Comparison of ENCODE assay signal across 17 mouse cellular contexts in genomic region chr14:60916661-60917060, GRCm38 (mm10).
A peak's percentile ranks its signal among the peaks of the same experiment; 100 is the strongest.
DNase-seq lines count a peak whose midpoint lies in the region; ATAC-seq lines count a peak whose summit lies in the region.
"Had no signal": no experiment of that assay in that cellular context is flagged by ENCODE, and none has a peak within 500 bp of the region (broad histone marks: within the 10 kb centered on the region; RNA-seq: fewer than 3 reads in every experiment).

No protein-coding gene starts in this region.

- ATAC-seq in limb, embryonic 12.5 days (ENCODE audit: insufficient number of reproducible peaks, insufficient read depth, low FRiP score, low TSS enrichment, low read depth), result peak; percentile 15; the same call in 1 of the 2 replicates
- ATAC-seq in embryonic facial prominence, embryonic 11.5 days (replicated peaks; ENCODE audit: insufficient number of reproducible peaks, low FRiP score, low TSS enrichment, low read depth), result no peak
- ATAC-seq in limb, embryonic 15.5 days (ENCODE audit: insufficient number of reproducible peaks, low FRiP score, low TSS enrichment, low read depth), result no peak
- ATAC-seq in hindbrain, embryonic 14.5 days (ENCODE audit: low FRiP score), result no peak
- ATAC-seq: forebrain, embryonic 15.5 days had no signal

- no peak overlapping the region for H3K4me3 ChIP-seq in limb, embryonic 12.5 days (replicated peaks)
- no peak overlapping the region for H3K4me3 ChIP-seq in limb, embryonic 10.5 days
- no peak overlapping the region for H3K4me3 ChIP-seq in embryonic facial prominence, embryonic 11.5 days (ENCODE audit: low read depth, low read length)
- no peak overlapping the region for H3K4me3 ChIP-seq in limb, embryonic 15.5 days
- no peak overlapping the region for H3K4me3 ChIP-seq in hindbrain, embryonic 14.5 days (replicated peaks; ENCODE audit: low read length)
- H3K4me3 ChIP-seq: forebrain, embryonic 15.5 days; gastrocnemius, adult 2 months; heart, adult 2 months; hindbrain, embryonic 10.5 days; kidney, embryonic 15.5 days had no signal

- WGBS in limb, embryonic 12.5 days, result 60% methylated on average over 4 of the region's 4 CpGs
- 67% methylated on average over 4 of the region's 4 CpGs for WGBS in limb, embryonic 10.5 days
- 52% methylated on average over 4 of the region's 4 CpGs for WGBS in embryonic facial prominence, embryonic 11.5 days
- 24% methylated on average over 4 of the region's 4 CpGs for WGBS in limb, embryonic 15.5 days
- 63% methylated on average over 4 of the region's 4 CpGs for WGBS in hindbrain, embryonic 14.5 days

- no peaks in the 10 kb centered on the region for H3K36me3 ChIP-seq in limb, embryonic 12.5 days
- H3K36me3 ChIP-seq in limb, embryonic 10.5 days, result no peaks in the 10 kb centered on the region
- H3K36me3 ChIP-seq in embryonic facial prominence, embryonic 11.5 days (replicated peaks; ENCODE audit: control insufficient read depth, insufficient read depth, low read depth, low read length), result no peaks in the 10 kb centered on the region
- no peaks in the 10 kb centered on the region for H3K36me3 ChIP-seq in limb, embryonic 15.5 days
- no peaks in the 10 kb centered on the region for H3K36me3 ChIP-seq in hindbrain, embryonic 14.5 days (replicated peaks; ENCODE audit: control insufficient read depth, insufficient read depth)
- H3K36me3 ChIP-seq: forebrain, embryonic 15.5 days; hindbrain, embryonic 10.5 days; kidney, embryonic 15.5 days had no signal

- no peak overlapping the region for H3K9ac ChIP-seq in limb, embryonic 12.5 days (replicated peaks)
- no peak overlapping the region for H3K9ac ChIP-seq in embryonic facial prominence, embryonic 11.5 days (replicated peaks; ENCODE audit: low read length)
- H3K9ac ChIP-seq in limb, embryonic 15.5 days, result no peak overlapping the region
- no peak overlapping the region for H3K9ac ChIP-seq in hindbrain, embryonic 14.5 days
- H3K9ac ChIP-seq: forebrain, embryonic 15.5 days; kidney, embryonic 15.5 days had no signal

- no peak overlapping the region for H3K4me2 ChIP-seq in limb, embryonic 12.5 days
- no peak overlapping the region for H3K4me2 ChIP-seq in embryonic facial prominence, embryonic 11.5 days (ENCODE audit: low read depth, low read length)
- H3K4me2 ChIP-seq in limb, embryonic 15.5 days, result no peak overlapping the region
- H3K4me2 ChIP-seq in hindbrain, embryonic 14.5 days (replicated peaks), result no peak overlapping the region
- H3K4me2 ChIP-seq: forebrain, embryonic 15.5 days; kidney, embryonic 15.5 days had no signal

- no peak for DNase-seq in limb, embryonic 10.5 days (ENCODE audit: low spot score)
- DNase-seq in 416B (ENCODE audit: low read depth), result peak; percentile 56
- DNase-seq in embryonic facial prominence, embryonic 11.5 days (ENCODE audit: low spot score), result peak; percentile 30
- no peak for DNase-seq in left cerebral cortex, postnatal 4 days
- no peak for DNase-seq in hindbrain, embryonic 14.5 days (ENCODE audit: low spot score)
- DNase-seq: adrenal gland, postnatal 36 days; cerebellum, adult 9-10 months; gastrocnemius, adult 2 months; heart, adult 2 months; lung, adult 18-20 months; spleen, adult 18-20 months; thymus, postnatal 4 days had no signal

- H3K9me3 ChIP-seq in limb, embryonic 12.5 days, result peaks cover 5% of the 10 kb centered on the region
- H3K9me3 ChIP-seq in limb, embryonic 10.5 days (replicated peaks), result no peaks in the 10 kb centered on the region
- no peaks in the 10 kb centered on the region for H3K9me3 ChIP-seq in embryonic facial prominence, embryonic 11.5 days (replicated peaks; ENCODE audit: control insufficient read depth, low read length)
- H3K9me3 ChIP-seq in limb, embryonic 15.5 days, result no peaks in the 10 kb centered on the region
- no peaks in the 10 kb centered on the region for H3K9me3 ChIP-seq in hindbrain, embryonic 14.5 days (ENCODE audit: control insufficient read depth, low read length)
- H3K9me3 ChIP-seq: forebrain, embryonic 15.5 days; hindbrain, embryonic 10.5 days; kidney, embryonic 15.5 days had no signal

- intact Hi-C loops in left cerebral cortex, postnatal 4 days (cut with DNase I), result no loop called here

- H3K27ac ChIP-seq in limb, embryonic 12.5 days, result peak overlapping the region; percentile 75
- H3K27ac ChIP-seq in limb, embryonic 10.5 days, result no peak overlapping the region
- peak overlapping the region; percentile 49 for H3K27ac ChIP-seq in embryonic facial prominence, embryonic 11.5 days (replicated peaks; ENCODE audit: low read depth, low read length)
- peak overlapping the region; percentile 35; the same call in 1 of the 2 replicates for H3K27ac ChIP-seq in limb, embryonic 15.5 days
- H3K27ac ChIP-seq in hindbrain, embryonic 14.5 days, result no peak overlapping the region
- H3K27ac ChIP-seq: forebrain, embryonic 15.5 days; gastrocnemius, adult 2 months; heart, adult 2 months; kidney, embryonic 15.5 days had no signal

- H3K27me3 ChIP-seq in limb, embryonic 12.5 days, result no peaks in the 10 kb centered on the region
- H3K27me3 ChIP-seq in limb, embryonic 10.5 days (ENCODE audit: low read depth, poor library complexity, severe bottlenecking), result no peaks in the 10 kb centered on the region
- no peaks in the 10 kb centered on the region for H3K27me3 ChIP-seq in embryonic facial prominence, embryonic 11.5 days (ENCODE audit: control insufficient read depth, insufficient read depth, low read length)
- no peaks in the 10 kb centered on the region for H3K27me3 ChIP-seq in limb, embryonic 15.5 days
- H3K27me3 ChIP-seq in hindbrain, embryonic 14.5 days (ENCODE audit: control insufficient read depth, insufficient read depth, low read length), result no peaks in the 10 kb centered on the region
- H3K27me3 ChIP-seq: forebrain, embryonic 15.5 days; kidney, embryonic 15.5 days had no signal

- H3K4me1 ChIP-seq in limb, embryonic 12.5 days (replicated peaks), result peaks cover 24% of the 10 kb centered on the region
- H3K4me1 ChIP-seq in limb, embryonic 10.5 days, result peaks cover 19% of the 10 kb centered on the region
- no peaks in the 10 kb centered on the region for H3K4me1 ChIP-seq in embryonic facial prominence, embryonic 11.5 days (ENCODE audit: control insufficient read depth, insufficient read depth, low read length)
- H3K4me1 ChIP-seq in limb, embryonic 15.5 days, result peaks cover 17% of the 10 kb centered on the region; the same call in 1 of the 2 replicates
- H3K4me1 ChIP-seq in hindbrain, embryonic 14.5 days (replicated peaks; ENCODE audit: control insufficient read depth, insufficient read depth, low read length), result 0 out of 2 replicates have a peak, but pooled peaks cover 5% of the 10 kb centered on the region
- H3K4me1 ChIP-seq: forebrain, embryonic 15.5 days had no signal

Comparison
In these comparisons a context has a peak if more than half of its experiments do, and no peak if none do; other contexts are left out.
1. H3K27ac ChIP-seq: peak in limb, embryonic 12.5 days (single experiment), embryonic facial prominence, embryonic 11.5 days (single experiment) and limb, embryonic 15.5 days (single experiment); none in limb, embryonic 10.5 days (single experiment) and hindbrain, embryonic 14.5 days (single experiment).
2. DNase-seq: peak in 416B (single experiment) and embryonic facial prominence, embryonic 11.5 days (single experiment); none in limb, embryonic 10.5 days (single experiment), left cerebral cortex, postnatal 4 days (single experiment) and hindbrain, embryonic 14.5 days (single experiment).